Comparison of ENCODE assay signal across 20 mouse cellular contexts in genomic region chr9:56589762-56590161, GRCm38 (mm10).
DNase-seq lines count a peak whose midpoint lies in the region; ATAC-seq and TF ChIP-seq lines count a peak whose summit lies in the region.
"Had no signal": no experiment of that assay in that cellular context is flagged by ENCODE, and none has a peak within 500 bp of the region (broad histone marks: within the 10 kb centered on the region; RNA-seq: fewer than 3 reads in every experiment).

No protein-coding gene starts in this region.

- ATAC-seq in hindbrain, embryonic 14.5 days (ENCODE audit: low FRiP score): peak; percentile 34; the same call in 1 of the 2 replicates
- ATAC-seq in hindbrain, embryonic 12.5 days (ENCODE audit: low FRiP score): no peak
- ATAC-seq: activated CD4-positive, CD25-positive, alpha-beta regulatory T cell, adult 4 months; inflammation-experienced regulatory T-cells, adult 6 months; liver, embryonic 12.5 days had no signal

- no peak for TF ChIP-seq POLR2A in cerebellum, adult 2 months (IDR thresholded peaks at IDR 0.05; ENCODE audit: borderline replicate concordance, insufficient read depth, low read length)

- no peak overlapping the region for H3K9ac ChIP-seq in hindbrain, embryonic 14.5 days
- H3K9ac ChIP-seq in hindbrain, embryonic 12.5 days: no peak overlapping the region
- H3K9ac ChIP-seq: embryonic facial prominence, embryonic 15.5 days; liver, embryonic 12.5 days had no signal

- no peaks in the 10 kb centered on the region for H3K27me3 ChIP-seq in hindbrain, embryonic 14.5 days (ENCODE audit: control insufficient read depth, insufficient read depth, low read length)
- H3K27me3 ChIP-seq in hindbrain, embryonic 12.5 days: 0 out of 2 replicates have a peak, but pooled peaks cover 3% of the 10 kb centered on the region
- peaks cover 26% of the 10 kb centered on the region; the same call in 1 of the 2 replicates for H3K27me3 ChIP-seq in embryonic facial prominence, embryonic 10.5 days (replicated peaks; ENCODE audit: low read depth, poor library complexity, severe bottlenecking)
- peaks cover 30% of the 10 kb centered on the region; the same call in 1 of the 2 replicates for H3K27me3 ChIP-seq in limb, embryonic 10.5 days (ENCODE audit: low read depth, poor library complexity, severe bottlenecking)
- H3K27me3 ChIP-seq in cerebellum, adult 2 months (ENCODE audit: control insufficient read depth, insufficient read depth, low read length): no peaks in the 10 kb centered on the region
- H3K27me3 ChIP-seq: embryonic facial prominence, embryonic 15.5 days had no signal

- no peaks in the 10 kb centered on the region for H3K9me3 ChIP-seq in hindbrain, embryonic 14.5 days (ENCODE audit: control insufficient read depth, low read length)
- no peaks in the 10 kb centered on the region for H3K9me3 ChIP-seq in hindbrain, embryonic 12.5 days (replicated peaks)
- H3K9me3 ChIP-seq in embryonic facial prominence, embryonic 10.5 days: no peaks in the 10 kb centered on the region
- H3K9me3 ChIP-seq in limb, embryonic 10.5 days (replicated peaks): no peaks in the 10 kb centered on the region
- H3K9me3 ChIP-seq: embryonic facial prominence, embryonic 15.5 days; liver, embryonic 12.5 days had no signal

- H3K4me3 ChIP-seq in hindbrain, embryonic 14.5 days (replicated peaks; ENCODE audit: low read length): no peak overlapping the region
- H3K4me3 ChIP-seq in hindbrain, embryonic 12.5 days: no peak overlapping the region
- H3K4me3 ChIP-seq in embryonic facial prominence, embryonic 10.5 days: no peak overlapping the region
- H3K4me3 ChIP-seq in limb, embryonic 10.5 days: no peak overlapping the region
- no peak overlapping the region for H3K4me3 ChIP-seq in cerebellum, adult 2 months (replicated peaks; ENCODE audit: insufficient read depth, low read depth, low read length)
- H3K4me3 ChIP-seq: embryonic facial prominence, embryonic 15.5 days; gastrocnemius, adult 2 months; liver, embryonic 12.5 days had no signal

- WGBS in hindbrain, embryonic 14.5 days: 34% methylated on average over 5 of the region's 5 CpGs
- WGBS in hindbrain, embryonic 12.5 days: 42% methylated on average over 5 of the region's 5 CpGs
- WGBS in embryonic facial prominence, embryonic 10.5 days: 38% methylated on average over 5 of the region's 5 CpGs
- WGBS in limb, embryonic 10.5 days: 51% methylated on average over 5 of the region's 5 CpGs
- WGBS in cerebellum, adult 2 months: 52% methylated on average over 5 of the region's 5 CpGs

- H3K4me1 ChIP-seq in hindbrain, embryonic 14.5 days (replicated peaks; ENCODE audit: control insufficient read depth, insufficient read depth, low read length): 0 out of 2 replicates have a peak, but pooled peaks cover 12% of the 10 kb centered on the region
- peaks cover 20% of the 10 kb centered on the region for H3K4me1 ChIP-seq in hindbrain, embryonic 12.5 days
- peaks cover 30% of the 10 kb centered on the region for H3K4me1 ChIP-seq in embryonic facial prominence, embryonic 10.5 days
- peaks cover 27% of the 10 kb centered on the region for H3K4me1 ChIP-seq in limb, embryonic 10.5 days
- H3K4me1 ChIP-seq in cerebellum, adult 2 months (ENCODE audit: control insufficient read depth, insufficient read depth, low read length): no peaks in the 10 kb centered on the region
- H3K4me1 ChIP-seq: embryonic facial prominence, embryonic 15.5 days; liver, embryonic 12.5 days had no signal

- DNase-seq in hindbrain, embryonic 14.5 days (ENCODE audit: low spot score): no peak
- peak; percentile 42 for DNase-seq in brain, adult 2 months (ENCODE audit: low read depth, low spot score)
- DNase-seq in embryonic facial prominence, embryonic 10.5 days (ENCODE audit: low spot score): no peak
- no peak for DNase-seq in limb, embryonic 10.5 days (ENCODE audit: low spot score)
- no peak for DNase-seq in cerebellum, adult 2 months
- no peak for DNase-seq in gastrocnemius, postnatal 25 days
- no peak for DNase-seq in gastrocnemius, postnatal 36 days
- DNase-seq: adrenal gland, adult 8-10 months; cerebellum, adult 18-20 months; cerebellum, postnatal 25 days; gastrocnemius, adult 2 months; kidney, adult 18-20 months; left cerebral cortex, postnatal 4 days; lung, adult 18-20 months; lung, postnatal 10 days had no signal

- TF ChIP-seq CTCF in cerebellum, adult 2 months (IDR thresholded peaks at IDR 0.05; ENCODE audit: borderline replicate concordance, insufficient read depth, low read depth, low read length): no peak

- H3K27ac ChIP-seq in hindbrain, embryonic 14.5 days: no peak overlapping the region
- no peak overlapping the region for H3K27ac ChIP-seq in hindbrain, embryonic 12.5 days
- H3K27ac ChIP-seq in embryonic facial prominence, embryonic 10.5 days (replicated peaks): peak overlapping the region; percentile 63
- peak overlapping the region; percentile 54; the same call in 1 of the 2 replicates for H3K27ac ChIP-seq in limb, embryonic 10.5 days
- no peak overlapping the region for H3K27ac ChIP-seq in cerebellum, adult 2 months (ENCODE audit: insufficient read depth, low read length)
- H3K27ac ChIP-seq: embryonic facial prominence, embryonic 15.5 days; gastrocnemius, adult 2 months; liver, embryonic 12.5 days had no signal

- H3K4me2 ChIP-seq in hindbrain, embryonic 14.5 days (replicated peaks): no peak overlapping the region
- H3K4me2 ChIP-seq in hindbrain, embryonic 12.5 days (replicated peaks): no peak overlapping the region
- H3K4me2 ChIP-seq: embryonic facial prominence, embryonic 15.5 days; liver, embryonic 12.5 days had no signal

- intact Hi-C loops in gastrocnemius, postnatal 36 days (cut with DNase I): no loop called here

- H3K36me3 ChIP-seq in hindbrain, embryonic 14.5 days (replicated peaks; ENCODE audit: control insufficient read depth, insufficient read depth): no peaks in the 10 kb centered on the region
- H3K36me3 ChIP-seq in hindbrain, embryonic 12.5 days: no peaks in the 10 kb centered on the region
- no peaks in the 10 kb centered on the region for H3K36me3 ChIP-seq in embryonic facial prominence, embryonic 10.5 days (replicated peaks)
- no peaks in the 10 kb centered on the region for H3K36me3 ChIP-seq in limb, embryonic 10.5 days
- H3K36me3 ChIP-seq: embryonic facial prominence, embryonic 15.5 days; liver, embryonic 12.5 days had no signal

Comparison
In these comparisons a context has a peak if more than half of its experiments do, and no peak if none do; other contexts are left out.
1. H3K27ac ChIP-seq: peak in embryonic facial prominence, embryonic 10.5 days (single experiment) and limb, embryonic 10.5 days (single experiment); none in hindbrain, embryonic 14.5 days (single experiment), hindbrain, embryonic 12.5 days (single experiment) and cerebellum, adult 2 months (single experiment).